Mouse (Mus musculus): ENCODE data around the gene Pttg1.

- TF ChIP-seq EP300 (optimal IDR thresholded peaks at IDR 0.05) (no peak), CTCF (IDR thresholded peaks at IDR 0.05; ENCODE audit: low read depth) (no peak)
These were observed 51.1 kb downstream of the Pttg1 start for GRCm38 (mm10) chr11:43374956-43375355.
